Mouse (Mus musculus) kidney, adult 18-20 months (tissue): ENCODE measurements around the gene Gpx2.

ENCODE experiments used
- DNase-seq: peaks from one replicate; pipeline ENCODE4 v3.0.0; 2021

The Gpx2 gene

GRCm38 (mm10) chr12:76750866-76751459 lies 44.4 kb downstream of the Gpx2 start:
- DNase-seq, result no peak
